Mouse (Mus musculus) ovary, adult 10 weeks (tissue): ENCODE results near the gene Vmn1r58. TPM values are rescaled to one million over a fixed set of nuclear protein-coding genes. Genes with fewer than 3 reads are reported as not detected.

Source experiments
- polyA plus RNA-seq: library from polyadenylated mRNA; stranded (reverse); fragments of 350-450 nt; fragmentation: Illumina TruSeq; extraction: RNeasy Lipid Tissue Mini Kit (QIAGEN cat#74804); gene quantifications from one replicate; pipeline ENCODE4 v1.2.3, GENCODE M21; 2014

Gene Vmn1r58
- polyA plus RNA-seq, result not detected

DNA sequence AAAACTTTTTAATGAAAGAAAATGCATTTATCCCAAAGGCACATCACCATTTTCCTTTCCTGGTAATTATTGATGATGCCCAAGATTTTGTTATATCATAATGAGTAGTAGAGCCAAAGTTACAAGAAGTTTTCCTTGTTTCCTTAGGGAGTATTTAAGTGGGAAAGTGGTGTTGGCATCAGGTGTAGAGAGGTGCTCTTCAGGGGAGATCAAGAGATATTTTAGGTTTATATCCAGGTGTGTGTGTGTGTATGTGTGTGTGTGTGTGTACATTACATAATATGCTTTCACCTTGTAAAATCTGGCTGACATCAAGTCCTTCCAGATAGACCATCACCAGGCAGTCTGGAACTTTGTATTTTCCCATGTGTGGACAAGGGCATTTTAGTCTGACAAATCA is at the start of gene Vmn1r58:
Vmn1r58 (minus strand) TSS at position 101 of the 400 bp plus-strand sequence.

DNA sequence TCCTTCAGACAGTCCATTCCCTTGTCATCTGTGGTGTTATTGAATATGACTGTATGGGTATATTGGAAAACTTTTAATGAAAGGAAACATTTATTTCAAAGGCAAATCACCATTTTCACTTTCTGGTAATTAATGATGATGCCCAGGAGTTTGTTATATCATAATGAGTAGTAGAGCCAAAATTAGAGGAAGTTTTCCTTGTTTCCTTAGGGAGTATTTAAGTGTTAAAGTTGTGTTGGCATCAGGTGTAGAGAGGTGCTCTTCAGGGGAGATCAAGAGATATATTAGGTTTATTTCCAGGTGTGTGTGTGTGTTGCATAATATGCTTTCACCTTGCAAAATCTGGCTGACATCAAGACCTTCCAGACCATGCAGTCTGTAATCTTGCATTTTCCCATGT is 43.5 kb upstream of the Vmn1r58 start, which contains the start of gene Vmn1r59:
Vmn1r59 (minus strand) TSS at position 101 of the 400 bp plus-strand sequence.

Other genes with a start within 250 kb of the Vmn1r58 start
- not detected for gene Vmn1r56, start 216.6 kb downstream of the Vmn1r58 start, polyA plus RNA-seq
- not detected for gene Vmn1r57, start 194.9 kb downstream of the Vmn1r58 start, polyA plus RNA-seq
- gene Gm5065, start 62.9 kb downstream of the Vmn1r58 start, polyA plus RNA-seq, result 5.7 TPM
- 12.0 TPM for gene Nlrp2, start 62.4 kb downstream of the Vmn1r58 start, polyA plus RNA-seq
- not detected for gene Vmn1r59, start 43.4 kb upstream of the Vmn1r58 start, polyA plus RNA-seq
- gene Vmn2r28, start 80.6 kb upstream of the Vmn1r58 start, polyA plus RNA-seq, result not detected
- gene Vmn1r60, start 133.9 kb upstream of the Vmn1r58 start, polyA plus RNA-seq, result not detected
- gene Vmn1r61, start 199.9 kb upstream of the Vmn1r58 start, polyA plus RNA-seq, result not detected